ENCODE assay signal across 8 mouse cellular contexts in the genomic region with DNA sequence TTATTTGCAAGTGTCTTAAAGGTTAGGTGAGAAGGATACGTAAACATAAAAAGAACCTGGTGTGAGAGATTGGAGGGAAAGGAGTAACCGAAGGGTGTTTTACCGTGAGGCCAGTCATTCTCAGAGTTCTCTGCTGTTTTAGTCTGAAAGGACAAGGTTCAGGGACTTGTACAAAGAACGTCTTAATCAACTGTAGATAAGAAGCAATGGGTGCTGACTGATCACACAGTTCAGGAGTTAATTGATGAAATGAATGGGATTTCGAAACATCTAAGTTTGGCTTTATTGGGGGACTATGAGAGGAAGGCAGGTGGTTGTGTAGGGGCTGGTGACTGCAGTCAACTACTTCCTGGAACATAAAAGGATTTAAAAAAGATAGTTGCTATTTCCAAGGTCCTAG. TPM values are rescaled to one million over a fixed set of nuclear protein-coding genes. Genes with fewer than 3 reads are reported as not detected.
DNase-seq lines count a peak whose midpoint lies in the region; ATAC-seq and TF ChIP-seq lines count a peak whose summit lies in the region.

No protein-coding gene starts in this region.

- peak overlapping the region; percentile 96 for H3K9ac ChIP-seq in CH12.LX (ENCODE audit: insufficient read depth, low read depth)
- H3K9ac ChIP-seq in forebrain, embryonic 14.5 days (ENCODE audit: low read length), result peak overlapping the region; percentile 72
- peak overlapping the region; percentile 66 for H3K9ac ChIP-seq in liver, embryonic 15.5 days

- in situ Hi-C loops in CH12.LX (cut with MboI; ENCODE audit: low pct_ligation_motif_present, low pct_unique_long_range_greater_than_20kb, low sequenced_read_pairs), result no loop called here

- TF ChIP-seq CTCF in CH12.LX (conservative IDR thresholded peaks at IDR 0.05 in 1 of 2, IDR thresholded peaks at IDR 0.05 in 1 of 2; ENCODE audit: low read depth in 2 of 2, low read length in 2 of 2), result no peak

- TF ChIP-seq RAD21 in CH12.LX (IDR thresholded peaks at IDR 0.05; ENCODE audit: low read depth, low read length), result no peak

- no peaks in the 10 kb centered on the region for H3K27me3 ChIP-seq in heart, embryonic 10.5 days (ENCODE audit: insufficient read depth, poor library complexity, severe bottlenecking)
- H3K27me3 ChIP-seq in CH12.LX (replicated peaks), result no peaks in the 10 kb centered on the region
- H3K27me3 ChIP-seq in forebrain, embryonic 14.5 days (replicated peaks; ENCODE audit: control insufficient read depth, insufficient read depth, low read length), result no peaks in the 10 kb centered on the region
- H3K27me3 ChIP-seq in liver, embryonic 15.5 days, result no peaks in the 10 kb centered on the region

- peaks cover 50% of the 10 kb centered on the region for H3K79me2 ChIP-seq in CH12.LX (replicated peaks; ENCODE audit: control insufficient read depth, extremely low read depth, insufficient read depth, poor library complexity, severe bottlenecking)

- dilution Hi-C loops in CH12.LX (cut with MboI; ENCODE audit: extremely low pct_ligation_motif_present, extremely low pct_unique_long_range_greater_than_20kb, low sequenced_read_pairs), result no loop called here

- H3K4me2 ChIP-seq in CH12.LX (ENCODE audit: insufficient read depth, low read depth, poor library complexity, severe bottlenecking), result peak overlapping the region; percentile 98
- peak overlapping the region; percentile 64 for H3K4me2 ChIP-seq in forebrain, embryonic 14.5 days (ENCODE audit: low read length)
- H3K4me2 ChIP-seq in liver, embryonic 15.5 days, result peak overlapping the region; percentile 92

- WGBS in heart, embryonic 10.5 days, result 40% methylated on average over 5 of the region's 5 CpGs
- WGBS in forebrain, embryonic 14.5 days, result 43% methylated on average over 5 of the region's 5 CpGs
- 31% methylated on average over 5 of the region's 5 CpGs for WGBS in liver, embryonic 15.5 days (ENCODE audit: insufficient replicate concordance)

- no peak for DNase-seq in heart, embryonic 10.5 days (ENCODE audit: low spot score)
- no peak for DNase-seq in heart, adult 9 months (ENCODE audit: low spot score in 2 of 2)
- no peak for DNase-seq in CH12.LX (ENCODE audit: extremely low read depth)
- DNase-seq in forebrain, embryonic 14.5 days (ENCODE audit: low spot score), result no peak
- no peak for DNase-seq in natural killer cell, adult 2 months (ENCODE audit: low spot score in 2 of 2)
- DNase-seq in gastrocnemius, postnatal 14 days, result no peak

- TF ChIP-seq POLR2A in CH12.LX (IDR thresholded peaks at IDR 0.05; ENCODE audit: low read depth, low read length), result no peak

- TF ChIP-seq EP300 in CH12.LX (IDR thresholded peaks at IDR 0.05; ENCODE audit: low read length), result no peak

- intact Hi-C loops in gastrocnemius, postnatal 14 days (cut with DNase I; ENCODE audit: low total_unique reads), result no loop called here

- H3K9me3 ChIP-seq in heart, embryonic 10.5 days, result no peaks in the 10 kb centered on the region
- H3K9me3 ChIP-seq in CH12.LX (replicated peaks; ENCODE audit: low read length), result no peaks in the 10 kb centered on the region
- H3K9me3 ChIP-seq in forebrain, embryonic 14.5 days (replicated peaks; ENCODE audit: control insufficient read depth, low read length), result no peaks in the 10 kb centered on the region
- H3K9me3 ChIP-seq in liver, embryonic 15.5 days (replicated peaks), result no peaks in the 10 kb centered on the region

- H3K27ac ChIP-seq in heart, embryonic 10.5 days, result peak overlapping the region; percentile 89; the same call in 1 of the 2 replicates
- no peak overlapping the region for H3K27ac ChIP-seq in CH12.LX (ENCODE audit: insufficient read depth, low read depth)
- H3K27ac ChIP-seq in forebrain, embryonic 14.5 days (ENCODE audit: low read depth, low read length), result no peak overlapping the region
- no peak overlapping the region for H3K27ac ChIP-seq in liver, embryonic 15.5 days (replicated peaks)

- H3K36me3 ChIP-seq in heart, embryonic 10.5 days, result 0 out of 2 replicates have a peak, but pooled peaks cover 2% of the 10 kb centered on the region
- peaks cover 0 to 6% of the 10 kb centered on the region in 2 experiments for H3K36me3 ChIP-seq in CH12.LX (replicated peaks in 1 of 2; ENCODE audit: control insufficient read depth in 1 of 2, insufficient read depth in 1 of 2, low read length in 1 of 2)
- no peaks in the 10 kb centered on the region for H3K36me3 ChIP-seq in forebrain, embryonic 14.5 days (ENCODE audit: control insufficient read depth, insufficient read depth, low read length)
- H3K36me3 ChIP-seq in liver, embryonic 15.5 days (replicated peaks), result no peaks in the 10 kb centered on the region

- H3K4me1 ChIP-seq in heart, embryonic 10.5 days, result peaks cover 6% of the 10 kb centered on the region; the same call in 1 of the 2 replicates
- peaks cover 5 to 35% of the 10 kb centered on the region in 2 experiments; a peak in 3 of 4 replicates for H3K4me1 ChIP-seq in CH12.LX (ENCODE audit: control insufficient read depth in 1 of 2, insufficient read depth in 2 of 2)
- peaks cover 21% of the 10 kb centered on the region for H3K4me1 ChIP-seq in forebrain, embryonic 14.5 days (ENCODE audit: control insufficient read depth, insufficient read depth, low read length)
- H3K4me1 ChIP-seq in liver, embryonic 15.5 days (replicated peaks), result peaks cover 16% of the 10 kb centered on the region

- ATAC-seq in forebrain, embryonic 14.5 days, result no peak
- ATAC-seq in liver, embryonic 15.5 days (ENCODE audit: insufficient read depth), result no peak
- ATAC-seq in monocyte, adult 5-6 weeks (replicated peaks; ENCODE audit: insufficient number of reproducible peaks, low FRiP score, low TSS enrichment, poor library complexity, severe bottlenecking), result no peak

- H3K4me3 ChIP-seq in heart, embryonic 10.5 days, result peak overlapping the region; percentile 91
- H3K4me3 ChIP-seq in CH12.LX (replicated peaks in 1 of 3; ENCODE audit: low read depth in 2 of 3, low read length in 2 of 3, poor library complexity in 1 of 3), result peak overlapping the region; percentile 77 to 99 (median 97)
- H3K4me3 ChIP-seq in forebrain, embryonic 14.5 days (ENCODE audit: low read depth, low read length), result peak overlapping the region; percentile 53
- peak overlapping the region; percentile 78 for H3K4me3 ChIP-seq in liver, embryonic 15.5 days (replicated peaks)

TF ChIP-seq in CH12.LX, 34 proteins besides CTCF, POLR2A, EP300 and RAD21:
- TF ChIP-seq JUN (IDR thresholded peaks at IDR 0.05; ENCODE audit: insufficient read depth, low read depth, low read length), result no peak
- no peak for TF ChIP-seq PAX5 (IDR thresholded peaks at IDR 0.05; ENCODE audit: low read length)
- TF ChIP-seq SMC3 (IDR thresholded peaks at IDR 0.05; ENCODE audit: low read depth, low read length), result no peak
- no peak for TF ChIP-seq GABPA (IDR thresholded peaks at IDR 0.05; ENCODE audit: insufficient replicate concordance, low read depth, low read length)
- TF ChIP-seq MAZ (IDR thresholded peaks at IDR 0.05; ENCODE audit: low read depth, low read length), result no peak
- TF ChIP-seq ZKSCAN1 (IDR thresholded peaks at IDR 0.05; ENCODE audit: borderline replicate concordance, low read depth, low read length), result no peak
- no peak for TF ChIP-seq RCOR1 (conservative IDR thresholded peaks at IDR 0.05; ENCODE audit: low read depth, low read length)
- no peak for TF ChIP-seq ETS1 (conservative IDR thresholded peaks at IDR 0.05; ENCODE audit: low read depth, low read length)
- no peak for TF ChIP-seq USF2 (conservative IDR thresholded peaks at IDR 0.05; ENCODE audit: low read depth, low read length)
- no peak for TF ChIP-seq KAT2A (IDR thresholded peaks at IDR 0.05; ENCODE audit: insufficient replicate concordance, low read length)
- no peak for TF ChIP-seq MEF2A (IDR thresholded peaks at IDR 0.05; ENCODE audit: borderline replicate concordance, low read depth, low read length)
- no peak; the same call in 1 of the 2 replicates for TF ChIP-seq CHD1 (IDR thresholded peaks at IDR 0.05; ENCODE audit: low read depth, low read length)
- no peak for TF ChIP-seq NRF1 (IDR thresholded peaks at IDR 0.05; ENCODE audit: low read depth, low read length)
- TF ChIP-seq MYC (IDR thresholded peaks at IDR 0.05; ENCODE audit: low read depth, low read length), result no peak
- no peak for TF ChIP-seq ZC3H11A (IDR thresholded peaks at IDR 0.05; ENCODE audit: low read depth, low read length)
- TF ChIP-seq POLR2AphosphoS2 (IDR thresholded peaks at IDR 0.05; ENCODE audit: low read depth, low read length), result no peak
- no peak for TF ChIP-seq TCF12 (IDR thresholded peaks at IDR 0.05; ENCODE audit: low read depth, low read length)
- no peak for TF ChIP-seq SIN3A (IDR thresholded peaks at IDR 0.05; ENCODE audit: low read length)
- TF ChIP-seq NELFE (IDR thresholded peaks at IDR 0.05; ENCODE audit: low read depth, low read length), result no peak
- TF ChIP-seq ZMIZ1 (IDR thresholded peaks at IDR 0.05; ENCODE audit: low read depth, low read length), result no peak
TF ChIP-seq in CH12.LX: peak in this region for 0.

RNA-seq across cellular contexts. Expression of gene Tmem161b, which starts 0.9 kb away (rescaled TPM):
- 11.6 and 13.1 TPM in 2 replicates for polyA plus RNA-seq in heart, embryonic 10.5 days (2016; fragmentation: Nextera tagmentation; extraction: Ambion mirVana)
- total RNA-seq in CH12.LX (2012; rRNA removed) (14.8 and 16.6 TPM in 2 replicates), CH12.LX (2014; rRNA removed) (50.7 and 58.8 TPM in 2 replicates)
- polyA plus RNA-seq in CH12.LX (2012; ENCODE audit: insufficient read length, low read depth), result 25.3 and 28.1 TPM in 2 replicates
- polyA plus RNA-seq in forebrain, embryonic 14.5 days (2014; fragmentation: Nextera tagmentation; extraction: Ambion mirVana), result 24.6 and 27.0 TPM in 2 replicates
- polyA plus RNA-seq in liver, embryonic 15.5 days (2015; fragmentation: Nextera tagmentation; extraction: Ambion mirVana), result 5.4 and 5.8 TPM in 2 replicates
- 27.1 to 36.4 TPM (median 28.3 TPM) in 3 replicates for total RNA-seq in monocyte, adult 5-6 weeks (2017)
- total RNA-seq in gastrocnemius, postnatal 14 days (2021), result 1 to 10 TPM; 9.1 to 9.6 TPM
